Mouse (Mus musculus) adrenal gland, postnatal 36 days (tissue): ENCODE data around the gene Olfr750. TPM values are rescaled to one million over a fixed set of nuclear protein-coding genes. Genes with fewer than 3 reads are reported as not detected.

Experiments used
- DNase-seq, 2 experiments: peaks; one replicate each; pipeline ENCODE4 v3.0.0; 2021; ENCODE audit warnings: mixed read lengths in 1 of 2
- total RNA-seq, 2 experiments: library from RNA; stranded (reverse); gene quantifications; 2 replicates each; pipeline ENCODE4 v1.2.3; 2021

The Olfr750 gene
- total RNA-seq, 2 experiments from 2014 or later: not detected

DNA sequence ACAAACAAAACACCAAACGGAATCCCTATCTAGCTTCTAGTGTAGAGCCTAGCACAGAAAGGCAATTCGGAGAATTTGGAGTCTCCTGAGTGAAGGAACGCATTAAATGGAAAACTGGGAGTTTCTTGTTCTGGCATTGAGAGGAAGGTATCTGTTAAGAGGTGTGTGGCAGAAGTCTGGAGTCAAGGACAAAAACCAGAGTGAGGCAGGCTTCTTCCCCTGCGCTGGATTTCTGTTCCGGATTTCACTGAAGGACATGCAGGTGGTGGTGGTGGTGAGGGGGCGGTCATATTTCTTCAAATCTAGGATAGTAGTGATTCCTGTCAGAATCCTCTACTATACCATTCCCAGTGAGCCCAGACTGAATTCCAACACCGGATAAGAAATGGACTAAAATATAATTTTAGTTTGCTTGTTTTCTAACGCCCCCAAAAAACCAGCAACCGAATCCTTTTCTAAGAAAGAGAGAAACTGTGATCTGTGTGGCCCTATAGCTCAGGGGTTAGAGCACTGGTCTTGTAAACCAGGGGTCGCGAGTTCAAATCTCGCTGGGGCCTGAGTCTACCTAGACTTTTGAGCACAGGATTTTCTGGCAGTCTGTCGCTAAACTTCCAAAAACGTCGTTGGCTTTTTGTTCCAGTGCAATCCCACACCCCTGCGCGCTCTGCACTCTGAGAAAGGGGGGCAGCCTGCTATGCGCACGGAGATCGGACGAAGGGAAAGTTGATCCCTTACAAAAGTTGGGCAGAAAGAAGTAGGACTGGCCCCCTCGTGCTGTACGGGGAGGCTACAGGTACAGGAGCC lies 14.1 kb upstream of the Olfr750 start:
- peak; percentile 89 to 90 for DNase-seq

DNA sequence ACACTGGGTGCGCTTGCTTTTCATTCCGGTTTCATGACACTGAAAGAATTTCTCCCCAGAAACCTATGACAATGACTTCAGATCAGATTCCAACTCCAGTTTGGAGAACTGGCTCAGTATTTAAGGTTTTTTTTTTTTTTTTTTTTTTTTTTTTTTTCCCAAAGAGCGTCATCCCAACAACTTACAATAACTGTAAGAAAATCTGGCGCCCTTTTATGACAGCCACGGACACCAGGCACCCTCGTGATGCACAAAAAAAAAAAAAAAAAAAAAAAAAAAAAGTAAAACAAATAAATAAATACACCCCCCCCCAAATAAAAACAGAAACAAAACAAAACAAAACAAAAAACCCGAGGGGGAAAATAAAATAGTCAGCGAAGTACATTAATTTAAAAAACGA lies 13.5 kb upstream of the Olfr750 start:
- no peak for DNase-seq

DNA sequence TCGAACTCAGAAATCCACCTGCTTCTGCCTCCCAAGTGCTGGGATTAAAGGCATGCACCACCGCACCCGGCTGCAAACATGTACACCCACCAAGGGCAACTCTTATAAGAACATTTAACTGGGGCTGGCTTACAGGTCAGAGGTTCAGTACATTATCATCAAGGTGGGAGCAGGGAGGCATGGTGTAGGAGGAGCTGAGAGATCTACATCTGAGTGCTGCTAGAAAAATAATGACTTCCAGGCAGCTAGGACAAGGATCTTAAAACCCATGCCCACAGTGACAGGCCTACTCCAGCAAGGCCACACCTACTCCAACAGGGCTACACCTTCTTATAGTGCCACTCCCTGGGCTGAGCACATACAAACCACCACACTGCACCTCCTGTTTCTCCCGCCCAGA lies 11.7 kb upstream of the Olfr750 start:
- no peak for DNase-seq

DNA sequence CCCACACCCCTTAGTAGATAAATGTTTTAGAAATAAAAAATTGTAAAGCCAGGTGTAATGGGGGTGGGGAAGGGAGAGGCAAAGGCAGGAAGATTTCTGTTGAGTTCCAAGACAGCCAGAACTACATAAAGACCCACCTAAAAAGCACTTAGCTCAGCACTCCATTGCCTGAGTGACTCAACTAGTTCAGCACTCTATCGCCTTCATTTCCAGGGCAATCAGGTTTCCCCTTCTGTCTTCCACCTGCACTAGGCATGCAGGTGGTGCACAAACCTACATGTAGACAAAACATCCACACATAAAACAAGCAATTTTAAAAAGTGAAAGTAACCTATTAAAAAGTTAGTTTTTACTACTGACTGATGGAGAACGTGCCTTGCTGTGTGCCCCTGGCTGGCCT lies 10.9 kb upstream of the Olfr750 start:
- DNase-seq: no peak

DNA sequence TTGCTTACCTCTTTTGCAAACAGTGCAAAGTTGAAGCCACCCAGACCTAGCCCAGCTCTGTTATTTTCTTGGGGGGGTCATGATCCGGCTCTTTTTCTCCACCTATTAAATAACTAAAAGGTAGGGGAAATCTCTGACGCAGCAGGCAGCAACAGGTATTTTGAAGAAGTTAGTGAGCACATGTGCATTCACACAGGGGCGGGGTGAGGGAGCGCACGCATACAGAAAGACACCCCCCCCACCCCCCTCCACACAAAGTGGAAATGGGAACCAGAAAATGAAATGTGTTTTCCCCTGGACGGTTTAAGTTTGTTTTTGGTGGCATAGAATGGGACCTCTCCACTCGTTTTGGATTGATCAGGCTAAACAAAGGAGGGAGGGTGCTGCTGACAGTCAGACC lies 9.6 kb upstream of the Olfr750 start:
- no peak for DNase-seq

DNA sequence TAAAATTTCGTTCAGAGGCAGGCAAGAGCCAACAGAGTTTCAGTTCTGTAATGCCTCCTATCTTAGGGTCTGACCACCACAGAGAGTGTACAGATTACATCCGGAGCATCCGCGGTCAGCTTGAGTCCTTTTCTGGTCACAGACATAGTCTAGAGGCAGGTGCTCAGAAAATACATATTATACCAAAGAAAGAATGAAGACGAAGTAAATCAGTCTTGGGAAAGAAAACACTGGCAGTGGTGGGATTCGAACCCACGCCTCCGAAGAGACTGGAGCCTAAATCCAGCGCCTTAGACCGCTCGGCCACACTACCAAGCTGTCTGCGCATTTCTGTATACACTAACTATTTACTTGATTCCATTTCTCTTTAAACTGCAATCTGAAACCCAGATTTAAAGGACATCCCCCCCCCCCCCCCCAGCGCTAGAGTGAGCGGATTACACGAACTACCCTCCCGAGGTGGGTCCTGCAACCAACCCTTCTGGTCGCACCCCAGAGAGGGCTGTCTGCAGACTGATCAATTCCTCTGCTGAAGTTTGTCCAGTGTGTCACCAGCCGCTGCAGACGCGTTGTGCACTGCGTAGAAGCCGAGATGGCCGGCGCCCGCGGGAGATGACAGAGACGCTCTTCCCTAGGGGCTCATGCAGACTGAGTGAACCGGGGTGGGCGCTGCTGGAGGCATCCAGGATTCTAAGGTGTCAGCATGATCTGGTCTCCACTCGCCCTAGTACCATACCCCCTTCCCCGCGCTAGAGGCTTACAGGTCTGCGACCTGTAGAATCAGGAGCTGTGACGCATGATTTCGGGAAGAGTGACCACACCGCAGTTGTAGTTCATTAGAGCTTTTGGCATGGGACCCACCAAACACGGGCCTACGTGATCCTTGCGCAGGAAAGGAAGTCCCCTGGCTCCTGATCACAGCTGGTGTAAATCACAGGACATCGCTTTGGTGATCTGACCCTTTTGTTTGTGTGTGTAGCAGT lies 8.7 kb upstream of the Olfr750 start:
- DNase-seq: peak; percentile 73 to 79

DNA sequence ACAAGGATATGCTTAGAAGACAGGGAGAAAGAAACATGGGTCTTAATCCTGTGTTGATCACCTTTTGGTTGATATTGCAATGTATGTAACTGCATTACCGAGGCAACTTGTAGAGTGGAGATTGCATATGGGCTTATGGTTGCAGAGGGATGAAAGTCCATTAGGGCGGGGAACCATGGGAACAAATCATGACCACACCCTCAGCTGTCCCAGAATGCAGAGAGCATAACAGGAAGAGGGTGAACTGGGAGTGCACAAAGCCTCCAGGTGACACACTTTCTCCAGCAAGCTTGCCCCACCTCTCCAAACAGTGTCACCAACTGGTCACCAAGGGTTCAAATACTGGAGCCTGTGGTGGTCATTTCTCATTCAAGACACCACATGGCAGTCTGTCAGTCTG lies 6.8 kb upstream of the Olfr750 start:
- DNase-seq: no peak

DNA sequence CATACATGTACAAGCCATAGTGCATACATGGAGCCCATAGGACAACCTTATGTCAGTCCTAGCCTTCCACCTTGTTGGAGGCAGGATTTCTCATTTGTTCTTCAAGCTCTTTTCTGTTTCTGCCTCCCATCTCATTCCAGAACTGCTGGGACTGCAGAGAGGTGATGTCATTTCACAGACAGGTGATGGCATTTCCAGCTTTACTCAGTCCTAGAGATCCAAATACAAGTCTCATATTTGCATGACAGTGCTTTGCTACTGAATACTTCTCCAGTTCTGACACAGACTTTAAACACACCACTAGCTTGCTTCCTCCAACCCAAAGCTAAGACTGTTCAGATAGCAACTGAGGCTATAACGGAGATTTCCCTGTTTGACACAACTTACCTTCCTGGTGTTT lies 4.9 kb upstream of the Olfr750 start:
- no peak for DNase-seq

DNA sequence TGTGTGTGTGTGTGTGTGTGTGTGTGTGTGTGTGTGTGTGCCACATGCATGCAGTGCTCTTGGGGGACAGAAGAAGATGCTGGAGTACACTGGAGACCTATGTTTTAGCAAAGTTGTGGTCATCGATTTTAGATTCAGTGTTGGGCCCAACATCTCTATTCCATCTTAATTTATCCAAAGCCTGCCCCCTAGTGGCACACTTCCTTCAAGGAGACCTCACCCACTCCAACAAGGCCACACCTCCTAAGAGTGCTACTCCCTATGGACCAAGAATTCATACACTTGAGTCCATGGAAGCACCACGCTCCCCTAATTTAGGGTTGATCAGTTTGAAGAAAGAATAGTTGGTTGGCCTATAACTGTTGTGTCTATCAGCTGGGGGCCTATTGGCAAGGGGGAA lies 4.6 kb downstream of the Olfr750 start:
- DNase-seq: peak; percentile 35 to 57

DNA sequence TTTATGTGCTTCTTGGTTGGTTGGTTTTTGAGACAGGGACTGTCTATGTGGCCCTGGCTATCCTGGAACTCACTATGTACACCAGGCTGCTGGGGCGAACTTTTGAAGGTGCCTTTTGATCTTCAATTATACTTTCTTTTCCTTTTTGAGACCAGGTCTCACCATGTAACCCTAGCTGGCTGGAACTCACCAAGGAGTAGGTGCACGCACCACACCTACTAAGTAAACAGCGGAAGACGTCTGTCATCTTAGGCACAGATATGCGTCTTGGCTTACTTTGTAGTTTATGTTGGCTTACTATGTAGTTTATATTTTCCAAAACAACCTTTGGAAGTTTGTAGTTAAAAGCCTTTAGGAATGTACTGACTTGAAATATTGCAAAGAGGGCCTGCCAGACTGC lies 5.3 kb downstream of the Olfr750 start:
- no peak for DNase-seq

DNA sequence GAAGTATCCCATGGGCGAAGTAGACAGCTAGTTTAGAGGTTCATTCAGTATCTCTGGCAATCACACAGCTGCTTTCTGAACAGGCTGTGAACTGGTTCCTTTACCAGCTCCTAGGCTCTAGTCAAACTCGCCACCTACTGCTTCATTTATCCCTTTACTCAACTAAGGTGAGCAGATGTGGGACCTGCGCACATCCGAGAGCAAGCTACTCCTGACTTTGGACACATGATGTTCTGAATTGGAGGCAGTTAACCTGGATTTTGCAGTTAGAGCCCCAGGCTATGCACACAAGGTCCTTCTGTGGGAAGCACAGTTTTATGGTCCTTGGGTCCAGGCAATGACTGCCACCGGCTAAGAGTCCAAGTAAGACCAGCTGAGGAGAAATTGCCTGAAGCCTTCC lies 13.5 kb downstream of the Olfr750 start:
- DNase-seq: no peak

DNA sequence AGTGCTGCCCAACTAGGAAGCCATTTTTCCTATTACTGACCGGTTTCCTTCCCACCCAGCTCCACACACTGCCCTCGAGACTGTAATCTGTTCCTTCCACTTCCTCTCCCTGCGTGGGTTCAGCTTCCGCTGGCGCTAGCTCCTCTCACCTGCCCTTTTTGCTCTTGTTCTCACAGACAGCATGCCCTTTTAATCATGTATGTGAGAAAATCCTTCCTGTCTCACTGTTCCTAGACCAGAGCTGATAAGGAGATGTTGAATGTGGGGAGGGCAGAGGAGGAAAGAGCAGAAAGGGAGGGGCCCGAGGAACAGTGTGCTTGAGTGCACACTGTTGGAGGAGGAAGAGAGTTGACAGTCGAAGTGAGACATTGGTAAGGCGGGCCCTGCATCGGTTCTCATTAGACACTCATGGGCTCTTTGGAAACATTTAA lies 16.8 kb downstream of the Olfr750 start, which contains the start of gene Rnase12:
Gene Rnase12, minus strand, starts transcription at position 261 of the 431 bp plus-strand sequence.
- DNase-seq: no peak

DNA sequence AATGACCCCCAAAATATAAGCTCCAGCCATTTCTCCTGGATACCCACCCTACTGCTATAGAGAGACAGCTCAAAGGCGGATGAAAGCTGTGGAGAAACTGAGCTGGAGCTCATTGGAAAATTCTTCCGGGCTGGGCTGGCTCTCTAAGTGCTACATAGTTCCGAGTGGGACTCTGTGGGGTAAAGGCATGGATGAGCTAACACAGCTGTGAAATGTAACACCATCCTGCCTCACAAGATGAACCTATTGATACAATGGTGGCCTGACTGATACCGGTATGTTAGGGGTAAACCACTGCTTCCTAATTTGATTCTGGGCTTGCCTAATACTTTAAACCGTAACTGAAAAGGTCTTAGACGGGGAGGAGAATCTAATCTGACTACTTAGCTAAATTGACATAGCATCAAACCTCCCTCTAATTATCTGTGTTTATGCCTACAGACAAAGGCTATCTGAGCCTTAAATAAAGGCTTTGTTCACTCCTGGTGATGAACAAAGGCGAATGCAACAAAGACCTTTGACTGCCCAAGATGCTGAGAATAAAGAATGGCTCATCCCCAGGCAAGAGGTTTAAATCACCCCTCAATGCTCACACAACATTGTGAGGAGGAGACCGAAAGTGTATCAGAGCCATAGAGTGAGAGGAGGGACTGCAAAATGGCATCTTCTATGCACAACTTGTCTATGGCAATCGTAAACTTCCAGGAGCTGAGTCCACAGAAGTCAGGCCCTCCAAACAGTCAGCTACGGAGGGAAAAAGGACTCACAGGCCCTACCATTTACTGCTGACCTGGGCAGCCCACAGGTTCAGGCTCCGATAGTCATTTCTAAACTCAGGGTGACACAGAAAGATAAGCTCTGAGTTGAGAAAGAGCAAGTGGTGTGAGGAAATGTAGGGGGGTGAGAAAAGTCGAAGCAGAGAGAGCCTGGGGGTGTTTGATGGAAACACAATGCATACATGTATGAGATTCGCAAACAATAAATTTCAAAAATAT lies 19.7 kb downstream of the Olfr750 start:
- DNase-seq: no peak

DNA sequence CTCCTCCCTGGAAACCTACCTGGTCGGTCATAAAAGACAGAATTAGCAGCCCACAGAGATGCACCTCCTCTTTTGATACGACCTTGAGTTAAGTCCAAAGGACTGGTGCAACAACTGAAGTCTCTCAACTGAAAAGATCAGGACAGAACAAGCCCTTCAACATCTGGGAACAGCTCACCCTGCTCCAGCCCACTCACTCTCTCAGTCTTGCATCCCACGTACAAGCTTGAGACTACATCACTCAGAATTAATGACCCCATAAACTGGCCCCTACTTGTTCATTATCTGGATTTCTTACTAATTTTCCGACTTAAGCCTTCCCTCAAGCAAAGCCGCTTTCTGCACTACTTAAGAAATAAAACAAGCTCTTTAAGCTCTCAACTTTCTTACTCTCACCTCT lies 21.1 kb downstream of the Olfr750 start:
- DNase-seq: no peak

DNA sequence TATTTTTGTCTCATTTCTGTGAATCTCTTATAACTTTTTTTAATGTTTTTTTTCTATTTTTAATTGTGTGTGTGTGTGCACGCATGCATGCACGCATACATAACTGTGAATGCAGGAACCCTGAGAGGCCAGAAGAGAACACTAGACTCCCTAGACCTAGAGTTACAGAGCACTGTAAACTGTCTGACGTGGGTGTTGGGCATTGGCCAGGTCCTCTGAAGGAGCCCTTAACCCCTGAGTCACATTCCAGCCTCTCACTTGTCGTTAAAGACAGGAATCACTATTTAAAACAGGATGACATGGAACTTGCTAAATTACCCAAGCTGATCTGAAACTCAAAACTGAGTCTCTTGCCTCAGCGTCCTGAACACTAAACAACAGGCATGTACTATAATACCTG lies 22.3 kb downstream of the Olfr750 start:
- no peak for DNase-seq

DNA sequence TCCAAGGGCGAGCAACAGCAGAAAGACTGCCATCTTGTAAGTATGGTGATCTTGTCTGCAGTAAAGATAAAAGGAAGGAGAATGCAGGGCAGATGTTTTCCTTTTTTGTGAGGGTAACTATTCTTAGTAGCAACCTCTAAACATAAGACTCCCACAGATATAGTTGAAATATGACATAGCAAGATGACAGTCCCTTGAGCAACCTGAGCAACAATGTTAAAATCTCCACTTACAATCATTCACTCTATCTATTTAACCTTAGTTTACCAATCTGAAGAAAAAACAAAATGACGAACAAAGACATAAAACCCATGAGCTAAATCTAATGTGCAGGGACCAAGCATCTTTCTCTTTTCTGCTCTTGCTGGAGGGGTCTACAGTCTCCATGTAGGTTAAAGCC lies 24.2 kb downstream of the Olfr750 start, which contains the start of gene Rnase11:
Gene Rnase11, minus strand, starts transcription at position 101 of the 400 bp plus-strand sequence.
- DNase-seq: no peak

DNA sequence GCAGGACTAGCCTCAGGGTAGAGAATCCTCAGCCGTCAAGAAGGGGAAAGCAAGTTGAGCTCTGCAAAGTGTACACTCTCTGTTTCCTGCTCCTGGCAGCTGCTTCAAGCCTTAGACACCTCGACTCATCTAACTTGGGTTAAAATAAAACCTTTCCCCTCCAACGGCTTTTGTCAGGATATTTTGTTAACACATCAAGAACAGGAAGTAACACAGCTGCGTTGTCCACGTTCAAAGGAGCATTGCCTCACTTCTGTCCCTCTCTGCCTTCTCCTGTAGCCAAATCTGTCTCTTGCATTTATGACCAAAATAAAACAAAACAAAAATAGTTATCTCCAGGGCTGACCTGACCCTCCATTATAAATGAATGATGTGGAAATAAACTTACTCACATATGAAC lies 26.4 kb downstream of the Olfr750 start:
- DNase-seq: no peak

DNA sequence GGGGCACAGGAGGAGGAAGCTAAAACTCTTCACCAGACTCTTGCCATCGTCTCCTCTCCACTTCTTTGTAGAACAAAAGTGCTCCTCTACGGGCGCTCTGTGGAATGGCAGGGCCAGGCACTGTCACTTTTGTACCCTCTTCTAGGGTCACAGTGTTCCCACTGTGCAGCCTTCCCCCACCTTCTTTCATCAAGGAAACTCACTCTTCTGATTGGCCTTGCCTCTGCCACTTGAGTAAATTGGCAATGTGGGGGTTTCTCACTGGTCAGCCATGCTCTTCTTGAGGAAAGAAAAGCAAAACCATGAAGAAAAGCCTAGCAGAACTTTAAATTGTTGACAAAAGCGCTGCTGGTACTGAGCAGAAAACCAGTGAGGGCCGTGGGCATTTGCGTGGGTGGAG lies 32.5 kb downstream of the Olfr750 start, which contains the start of gene Rnase9:
Gene Rnase9, minus strand, starts transcription at position 101 of the 400 bp plus-strand sequence.
- no peak for DNase-seq

DNA sequence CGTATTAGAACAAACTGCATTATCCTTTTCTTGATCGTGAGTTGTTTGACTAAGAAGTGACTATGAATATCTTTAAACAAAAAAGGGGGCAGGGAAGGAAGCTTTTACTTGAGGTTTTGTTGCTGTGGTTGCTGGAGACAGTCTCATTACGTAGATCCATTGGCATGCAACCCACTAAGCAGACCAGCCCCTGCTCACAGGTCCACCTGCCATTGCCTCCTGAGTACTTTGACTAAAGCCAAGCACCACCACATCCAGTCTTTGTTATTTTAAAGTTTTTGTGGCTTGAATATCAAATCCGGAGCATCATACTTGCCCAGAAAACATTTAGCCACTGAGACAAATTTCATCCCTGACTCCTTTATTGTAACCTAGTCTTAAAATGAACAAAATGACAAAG lies 38.0 kb downstream of the Olfr750 start:
- DNase-seq: no peak

DNA sequence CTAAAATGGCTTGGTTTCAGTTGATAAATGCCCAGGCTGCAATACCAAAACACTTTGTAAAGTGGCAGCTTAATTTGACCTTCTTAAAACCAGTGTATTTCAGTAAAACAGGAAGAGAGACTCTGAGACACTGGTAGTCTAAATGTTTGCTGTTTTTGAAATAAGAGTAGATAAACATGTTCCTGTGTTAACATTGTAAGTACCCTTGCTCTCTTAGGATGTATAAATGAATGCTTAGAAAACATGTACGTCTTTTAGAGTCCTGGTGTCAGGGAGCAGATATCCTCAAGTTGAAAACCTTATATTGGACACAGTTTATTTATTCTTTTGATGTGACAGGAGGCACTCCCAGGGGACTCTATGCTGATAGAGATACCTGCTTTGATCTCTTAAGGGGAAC lies 39.0 kb downstream of the Olfr750 start:
- no peak for DNase-seq

DNA sequence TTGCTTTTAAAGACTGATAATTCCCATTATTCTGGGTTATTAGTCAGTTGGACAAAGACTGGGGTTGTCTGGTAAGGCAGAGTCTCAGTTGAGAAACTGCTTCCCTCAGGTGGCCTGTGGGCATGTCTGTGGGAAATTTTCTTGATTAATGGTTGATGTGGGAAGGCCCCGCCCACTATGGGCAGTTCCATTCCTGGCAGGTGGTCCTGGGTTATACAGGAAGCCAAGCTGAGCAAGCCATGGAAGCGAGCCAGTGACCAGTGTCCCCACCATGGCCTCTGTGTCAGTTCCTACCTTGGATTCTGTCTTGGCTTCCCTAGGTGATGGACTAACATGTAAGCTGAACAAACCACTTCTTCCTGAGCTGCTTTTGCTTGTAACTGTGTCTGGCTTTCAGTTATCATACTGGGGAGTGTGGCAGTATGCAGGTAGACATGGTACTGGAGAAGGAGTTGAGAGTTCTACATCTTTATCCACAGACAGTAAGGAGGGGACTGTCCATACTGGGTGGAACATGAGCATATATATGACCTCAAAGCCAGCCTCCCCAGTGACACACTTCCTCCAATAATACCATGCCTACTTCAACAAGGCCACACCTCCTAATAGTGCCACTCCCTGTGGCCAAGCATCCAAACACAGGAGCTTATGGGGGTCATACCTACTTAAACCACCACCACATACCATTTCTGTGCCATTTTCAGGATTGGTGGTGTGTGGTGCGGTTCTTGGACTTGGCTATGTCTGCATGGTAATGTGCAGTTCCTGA lies 46.7 kb downstream of the Olfr750 start:
- no peak for DNase-seq
